Mouse (Mus musculus) gastrocnemius, postnatal 10 days (tissue): ENCODE results near the gene Tmem177. TPM values are rescaled to one million over a fixed set of nuclear protein-coding genes. Genes with fewer than 3 reads are reported as not detected.

ENCODE experiments used
- DNase-seq: peaks from one replicate; pipeline ENCODE4 v3.0.0; 2021; ENCODE audit warnings: mixed read lengths
- total RNA-seq, 2 experiments: library from RNA; stranded (reverse); gene quantifications; 2 replicates each; pipeline ENCODE4 v1.2.3; 2021

Gene Tmem177
- total RNA-seq, 2 experiments from 2014 or later: 4.2 to 5.1 TPM

- DNase-seq: no peak
Measured at GRCm38 (mm10) chr1:119891149-119891548, 21.9 kb downstream of the Tmem177 start.

GRCm38 (mm10) chr1:119889347-119889746 is 23.7 kb downstream of the Tmem177 start:
- DNase-seq: no peak

GRCm38 (mm10) chr1:119886320-119886719 is 26.7 kb downstream of the Tmem177 start:
- no peak for DNase-seq

GRCm38 (mm10) chr1:119884272-119884671 is 28.7 kb downstream of the Tmem177 start:
- no peak for DNase-seq

GRCm38 (mm10) chr1:119878909-119879308 is 34.1 kb downstream of the Tmem177 start:
- peak; percentile 36 for DNase-seq

GRCm38 (mm10) chr1:119877469-119877868 is 35.5 kb downstream of the Tmem177 start:
- DNase-seq: no peak

GRCm38 (mm10) chr1:119868395-119869161 is 44.4 kb downstream of the Tmem177 start:
- no peak for DNase-seq

- no peak for DNase-seq
Measured at GRCm38 (mm10) chr1:119867300-119867699, 45.7 kb downstream of the Tmem177 start.

- DNase-seq: no peak
Measured at GRCm38 (mm10) chr1:119865311-119865710, 47.7 kb downstream of the Tmem177 start.

GRCm38 (mm10) chr1:119863507-119864296 is 49.3 kb downstream of the Tmem177 start:
- no peak for DNase-seq

- no peak for DNase-seq
Measured at GRCm38 (mm10) chr1:119859566-119859965, 53.4 kb downstream of the Tmem177 start.

Other genes with a start within 250 kb of the Tmem177 start
- 10 to 100 TPM; 26.4 to 31.0 TPM for gene Ptpn4, start 75.6 kb downstream of the Tmem177 start, total RNA-seq
- not detected for gene Cfap221, start 84.0 kb upstream of the Tmem177 start, total RNA-seq
- 1 to 10 TPM; 1.1 to 1.8 TPM for gene Sctr, start 93.7 kb upstream of the Tmem177 start, total RNA-seq
- gene Tmem37, start 160.9 kb upstream of the Tmem177 start, total RNA-seq: 10 to 100 TPM in 1 of 2 experiments, 1 to 10 TPM in 1; 8.7 to 12.6 TPM
- 100 to 1,000 TPM; 254 to 263 TPM for gene Dbi, start 207.9 kb upstream of the Tmem177 start, total RNA-seq
- gene 3110009E18Rik, start 208.0 kb upstream of the Tmem177 start, total RNA-seq: 1 to 10 TPM; 5.7 to 7.3 TPM